18 mouse cellular contexts compared by ENCODE assay signal in genomic region chr4:148352690-148353089, GRCm38 (mm10).
DNase-seq lines count a peak whose midpoint lies in the region; ATAC-seq and TF ChIP-seq lines count a peak whose summit lies in the region.
"Had no signal": no experiment of that assay in that cellular context is flagged by ENCODE, and none has a peak within 500 bp of the region (broad histone marks: within the 10 kb centered on the region; RNA-seq: fewer than 3 reads in every experiment).

No protein-coding gene starts in this region.

- peak; percentile 19 for TF ChIP-seq CTCF in intestine, postnatal 0 days (IDR thresholded peaks at IDR 0.05; ENCODE audit: low read depth)
- peak; percentile 56 for TF ChIP-seq CTCF in midbrain, postnatal 0 days (IDR thresholded peaks at IDR 0.05)

- no peaks in the 10 kb centered on the region for H3K36me3 ChIP-seq in intestine, postnatal 0 days (ENCODE audit: control insufficient read depth, insufficient read depth)
- no peaks in the 10 kb centered on the region for H3K36me3 ChIP-seq in intestine, embryonic 15.5 days
- no peaks in the 10 kb centered on the region for H3K36me3 ChIP-seq in midbrain, postnatal 0 days (ENCODE audit: insufficient read depth, low read length)
- H3K36me3 ChIP-seq in midbrain, embryonic 14.5 days (ENCODE audit: control insufficient read depth, insufficient read depth, low read length): no peaks in the 10 kb centered on the region
- H3K36me3 ChIP-seq: embryonic facial prominence, embryonic 15.5 days; forebrain, embryonic 12.5 days; hindbrain, embryonic 15.5 days; kidney, embryonic 15.5 days; liver, embryonic 15.5 days; midbrain, embryonic 12.5 days had no signal

- H3K4me3 ChIP-seq in intestine, postnatal 0 days (ENCODE audit: low read depth, low read length): no peak overlapping the region
- no peak overlapping the region for H3K4me3 ChIP-seq in intestine, embryonic 15.5 days (replicated peaks)
- no peak overlapping the region for H3K4me3 ChIP-seq in midbrain, postnatal 0 days (ENCODE audit: low read depth, low read length)
- H3K4me3 ChIP-seq in midbrain, embryonic 14.5 days (replicated peaks; ENCODE audit: low read depth, low read length): no peak overlapping the region
- H3K4me3 ChIP-seq: embryonic facial prominence, embryonic 15.5 days; forebrain, embryonic 12.5 days; hindbrain, embryonic 15.5 days; kidney, embryonic 15.5 days; liver, embryonic 15.5 days; midbrain, embryonic 12.5 days had no signal

- H3K27ac ChIP-seq in intestine, postnatal 0 days (ENCODE audit: low read depth, low read length): no peak overlapping the region
- no peak overlapping the region for H3K27ac ChIP-seq in intestine, embryonic 15.5 days
- no peak overlapping the region for H3K27ac ChIP-seq in midbrain, postnatal 0 days (ENCODE audit: low read depth, low read length)
- H3K27ac ChIP-seq in midbrain, embryonic 14.5 days (replicated peaks; ENCODE audit: low read depth, low read length): no peak overlapping the region
- H3K27ac ChIP-seq: embryonic facial prominence, embryonic 15.5 days; forebrain, embryonic 12.5 days; hindbrain, embryonic 15.5 days; kidney, embryonic 15.5 days; liver, embryonic 15.5 days; macrophage; midbrain, embryonic 12.5 days had no signal

- no peak for DNase-seq in midbrain, postnatal 0 days (ENCODE audit: low spot score)
- no peak for DNase-seq in midbrain, embryonic 14.5 days
- peak; percentile 53 for DNase-seq in R1 (ENCODE audit: low read depth, low spot score)
- DNase-seq in adrenal gland, adult (ENCODE audit: inconsistent age in 2 of 2, low spot score in 1 of 2): no peak
- DNase-seq in layer of hippocampus, adult 18-20 months (ENCODE audit: low spot score in 2 of 2): no peak
- DNase-seq: adrenal gland, adult 2 months; cerebellum, adult 9-11 months; layer of hippocampus, adult 9-11 months; right cerebral cortex, adult 18-20 months had no signal

- WGBS in intestine, postnatal 0 days: 91% methylated on average over 5 of the region's 5 CpGs
- WGBS in intestine, embryonic 15.5 days: 91% methylated on average over 5 of the region's 5 CpGs
- WGBS in midbrain, postnatal 0 days: 94% methylated on average over 5 of the region's 5 CpGs
- WGBS in midbrain, embryonic 14.5 days: 95% methylated on average over 5 of the region's 5 CpGs

- no peak for ATAC-seq in intestine, postnatal 0 days
- ATAC-seq in intestine, embryonic 15.5 days: no peak
- no peak for ATAC-seq in midbrain, postnatal 0 days (ENCODE audit: low FRiP score)
- no peak for ATAC-seq in midbrain, embryonic 14.5 days (ENCODE audit: low FRiP score, low TSS enrichment)

- no peak overlapping the region for H3K9ac ChIP-seq in intestine, postnatal 0 days (ENCODE audit: low read depth, low read length)
- no peak overlapping the region for H3K9ac ChIP-seq in intestine, embryonic 15.5 days
- H3K9ac ChIP-seq in midbrain, postnatal 0 days (replicated peaks; ENCODE audit: low read length, poor library complexity, severe bottlenecking): no peak overlapping the region
- H3K9ac ChIP-seq in midbrain, embryonic 14.5 days (replicated peaks; ENCODE audit: low read length): no peak overlapping the region
- H3K9ac ChIP-seq: embryonic facial prominence, embryonic 15.5 days; forebrain, embryonic 12.5 days; hindbrain, embryonic 15.5 days; kidney, embryonic 15.5 days; liver, embryonic 15.5 days; midbrain, embryonic 12.5 days had no signal

- H3K9me3 ChIP-seq in intestine, postnatal 0 days (ENCODE audit: control insufficient read depth): no peaks in the 10 kb centered on the region
- H3K9me3 ChIP-seq in intestine, embryonic 15.5 days: no peaks in the 10 kb centered on the region
- H3K9me3 ChIP-seq in midbrain, postnatal 0 days (ENCODE audit: low read length): no peaks in the 10 kb centered on the region
- 0 out of 2 replicates have a peak, but pooled peaks cover 4% of the 10 kb centered on the region for H3K9me3 ChIP-seq in midbrain, embryonic 14.5 days (ENCODE audit: control insufficient read depth, low read length)
- H3K9me3 ChIP-seq: embryonic facial prominence, embryonic 15.5 days; hindbrain, embryonic 15.5 days had no signal

- no peaks in the 10 kb centered on the region for H3K27me3 ChIP-seq in intestine, postnatal 0 days (replicated peaks; ENCODE audit: control insufficient read depth, insufficient read depth, low read length)
- H3K27me3 ChIP-seq in intestine, embryonic 15.5 days (replicated peaks): no peaks in the 10 kb centered on the region
- H3K27me3 ChIP-seq in midbrain, postnatal 0 days (ENCODE audit: insufficient read depth, low read length): no peaks in the 10 kb centered on the region
- no peaks in the 10 kb centered on the region for H3K27me3 ChIP-seq in midbrain, embryonic 14.5 days (ENCODE audit: control insufficient read depth, insufficient read depth, low read length)
- H3K27me3 ChIP-seq: embryonic facial prominence, embryonic 15.5 days; forebrain, embryonic 12.5 days; hindbrain, embryonic 15.5 days; kidney, embryonic 15.5 days; liver, embryonic 15.5 days; midbrain, embryonic 12.5 days had no signal

- H3K4me1 ChIP-seq in intestine, postnatal 0 days (replicated peaks; ENCODE audit: control insufficient read depth, insufficient read depth, low read length): no peaks in the 10 kb centered on the region
- H3K4me1 ChIP-seq in intestine, embryonic 15.5 days (replicated peaks): no peaks in the 10 kb centered on the region
- peaks cover 10% of the 10 kb centered on the region for H3K4me1 ChIP-seq in midbrain, postnatal 0 days (ENCODE audit: insufficient read depth, low read length)
- H3K4me1 ChIP-seq in midbrain, embryonic 14.5 days (ENCODE audit: control insufficient read depth, insufficient read depth, low read length): peaks cover 7% of the 10 kb centered on the region; the same call in 1 of the 2 replicates
- H3K4me1 ChIP-seq: embryonic facial prominence, embryonic 15.5 days; kidney, embryonic 15.5 days; liver, embryonic 15.5 days had no signal

- H3K4me2 ChIP-seq in intestine, postnatal 0 days (replicated peaks; ENCODE audit: low read depth): no peak overlapping the region
- H3K4me2 ChIP-seq in intestine, embryonic 15.5 days (replicated peaks): no peak overlapping the region
- no peak overlapping the region for H3K4me2 ChIP-seq in midbrain, postnatal 0 days (ENCODE audit: low read depth, low read length, poor library complexity, severe bottlenecking)
- no peak overlapping the region for H3K4me2 ChIP-seq in midbrain, embryonic 14.5 days (ENCODE audit: low read length)
- H3K4me2 ChIP-seq: embryonic facial prominence, embryonic 15.5 days; forebrain, embryonic 12.5 days; hindbrain, embryonic 15.5 days; kidney, embryonic 15.5 days; liver, embryonic 15.5 days; midbrain, embryonic 12.5 days had no signal
